Mouse (Mus musculus): ENCODE results near the gene Ccdc157. TPM values are rescaled to one million over a fixed set of nuclear protein-coding genes. Genes with fewer than 3 reads are reported as not detected.
"Not testable (repeated sequence)": the region's sequence is repeated elsewhere in the genome, so short reads cannot be mapped to it uniquely, and the experiment has no call there.

Gene Ccdc157
- polyA plus RNA-seq, 1 experiment from 2014 or later, result 8.5 TPM

- no peaks in the 10 kb centered on the region for H3K9me3 ChIP-seq
- DNase-seq (ENCODE audit: low spot score), result no peak
- peaks cover 73% of the 10 kb centered on the region for H3K36me3 ChIP-seq
- H3K4me3 ChIP-seq, result no peak overlapping the region
- H3K27me3 ChIP-seq (ENCODE audit: insufficient read depth, poor library complexity, severe bottlenecking), result no peaks in the 10 kb centered on the region
- 66% methylated on average over 2 of the region's 2 CpGs for WGBS
- peaks cover 35% of the 10 kb centered on the region for H3K4me1 ChIP-seq (replicated peaks)
- H3K27ac ChIP-seq, result no peak overlapping the region
Observed at GRCm38 (mm10) chr11:4138964-4139363, 21.1 kb downstream of the Ccdc157 start.

DNA sequence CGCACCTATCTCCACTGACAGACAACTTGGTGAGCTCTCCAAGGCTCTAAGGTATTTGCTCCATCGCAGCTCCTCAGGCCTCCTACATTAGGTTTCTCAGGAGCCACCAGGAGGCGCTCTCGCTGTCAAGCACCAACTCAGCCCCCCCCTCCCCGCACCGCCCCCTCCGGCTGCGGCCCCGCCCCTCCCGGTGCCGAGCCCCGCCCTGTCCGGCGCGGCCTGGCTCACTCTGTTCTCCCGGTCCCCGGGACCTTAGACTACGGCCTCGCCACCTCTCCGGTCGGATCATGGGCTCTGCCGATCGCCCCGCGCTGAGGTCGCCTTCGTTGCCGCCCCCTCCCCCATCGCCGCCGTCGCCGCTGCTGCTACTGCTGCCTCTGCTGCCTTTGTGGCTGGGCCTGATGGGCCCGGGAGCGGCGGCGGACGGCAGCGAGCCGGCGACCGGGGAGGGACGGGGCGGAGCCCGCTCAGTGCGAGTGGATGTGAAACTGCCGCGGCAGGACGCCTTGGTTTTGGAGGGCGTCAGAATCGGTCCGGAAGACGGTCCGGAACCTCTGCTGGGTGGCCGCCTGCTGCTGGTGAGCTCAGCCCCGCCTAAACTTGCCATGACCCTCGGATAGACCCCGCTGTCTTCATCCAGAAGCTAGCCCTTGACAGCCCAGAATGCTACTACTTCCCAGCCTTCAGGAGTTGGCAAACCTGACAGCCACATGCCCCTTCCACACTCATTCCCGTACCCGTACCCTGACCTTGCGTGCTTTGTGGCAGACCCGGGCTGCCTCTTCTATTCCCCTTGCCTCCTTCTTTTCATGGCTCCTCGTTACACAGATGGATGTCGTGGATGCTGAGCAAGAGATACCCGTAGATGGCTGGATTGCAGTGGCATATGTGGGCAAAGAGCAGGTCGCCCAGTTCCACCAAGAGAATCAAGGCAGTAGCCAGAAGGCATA is 24.8 kb downstream of the Ccdc157 start, which contains the start of gene Rnf215:
TSS of gene Rnf215 (plus strand) at position 217 of the 950 bp plus-strand sequence.
- Histone ChIP-seq H3K27me3 (ENCODE audit: insufficient read depth, poor library complexity, severe bottlenecking) (no peaks in the 10 kb centered on the region), H3K36me3 (peaks cover 36% of the 10 kb centered on the region), H3K4me3 (peak within 1 kb of the TSS; percentile 92), H3K27ac (peak within 1 kb of the TSS; percentile 98), H3K9me3 (no peaks in the 10 kb centered on the region), H3K4me1 (replicated peaks) (peaks cover 42% of the 10 kb centered on the region)
- 2% methylated on average over 66 of the region's 66 CpGs for WGBS
- peak; percentile 92 for DNase-seq (ENCODE audit: low spot score)

DNA sequence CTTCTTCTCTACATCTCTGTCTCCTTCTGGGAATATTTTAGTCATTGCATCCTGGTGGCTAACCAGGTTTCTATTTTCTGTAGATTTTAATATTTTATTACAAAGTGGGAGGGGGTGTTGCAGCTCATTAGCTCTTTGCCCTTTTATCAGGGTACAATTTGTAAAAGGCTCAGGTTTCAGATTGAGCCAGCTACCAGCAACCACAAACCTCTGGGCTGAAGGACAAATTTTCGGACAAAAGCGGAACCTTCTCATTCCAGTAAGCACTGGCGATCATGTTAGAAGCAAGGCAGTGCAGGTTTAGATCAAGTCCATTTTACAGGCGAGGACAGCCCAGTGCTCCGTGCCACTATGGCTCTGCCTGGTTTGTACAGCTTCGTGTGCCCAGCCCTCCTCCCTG is 25.7 kb downstream of the Ccdc157 start:
- H3K27me3 ChIP-seq (ENCODE audit: insufficient read depth, poor library complexity, severe bottlenecking), result no peaks in the 10 kb centered on the region
- H3K36me3 ChIP-seq, result peaks cover 28% of the 10 kb centered on the region
- WGBS, result 56% methylated on average over 6 of the region's 6 CpGs
- H3K4me3 ChIP-seq, result peak overlapping the region; percentile 92; the same call in 1 of the 2 replicates
- no peaks in the 10 kb centered on the region for H3K9me3 ChIP-seq
- no peak for DNase-seq (ENCODE audit: low spot score)
- peaks cover 42% of the 10 kb centered on the region for H3K4me1 ChIP-seq (replicated peaks)
- no peak overlapping the region for H3K27ac ChIP-seq

DNA sequence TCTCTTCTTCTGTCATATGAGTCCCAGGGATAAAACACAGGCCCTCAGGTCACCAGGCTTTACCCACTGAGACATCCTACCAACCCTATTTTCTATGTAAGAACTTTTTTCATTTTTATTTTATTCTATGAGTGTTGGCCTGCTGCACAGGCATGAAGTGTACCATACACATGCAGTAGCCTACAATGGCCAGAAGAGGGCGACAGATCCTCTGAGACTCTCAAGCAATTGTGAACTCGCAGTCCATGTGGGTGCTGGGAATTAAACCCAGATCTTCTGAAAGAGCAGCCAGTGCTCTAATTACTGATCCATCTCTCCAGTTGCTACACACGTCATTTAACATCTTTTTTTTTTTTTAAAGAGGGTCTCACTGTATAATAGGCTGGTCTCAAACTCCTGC is 26.6 kb downstream of the Ccdc157 start:
- Histone ChIP-seq H3K36me3 (peaks cover 20% of the 10 kb centered on the region), H3K27ac (no peak overlapping the region), H3K4me1 (replicated peaks) (peaks cover 37% of the 10 kb centered on the region), H3K4me3 (no peak overlapping the region), H3K27me3 (ENCODE audit: insufficient read depth, poor library complexity, severe bottlenecking) (no peaks in the 10 kb centered on the region), H3K9me3 (no peaks in the 10 kb centered on the region)
- WGBS, result 57% methylated on average over 3 of the region's 3 CpGs
- DNase-seq (ENCODE audit: low spot score), result no peak

GRCm38 (mm10) chr11:4128461-4128860 is 31.6 kb downstream of the Ccdc157 start:
- WGBS, result 88% methylated on average over 4 of the region's 4 CpGs
- not testable (repeated sequence) for H3K36me3 ChIP-seq; H3K4me1 ChIP-seq (replicated peaks); H3K27me3 ChIP-seq (ENCODE audit: insufficient read depth, poor library complexity, severe bottlenecking); H3K4me3 ChIP-seq; H3K27ac ChIP-seq; DNase-seq (ENCODE audit: low spot score)
- H3K9me3 ChIP-seq, result peaks cover 21% of the 10 kb centered on the region

GRCm38 (mm10) chr11:4127059-4127458 is 33.0 kb downstream of the Ccdc157 start:
- no peak for DNase-seq (ENCODE audit: low spot score)
- no peaks in the 10 kb centered on the region; the same call in 1 of the 2 replicates for H3K27me3 ChIP-seq (ENCODE audit: insufficient read depth, poor library complexity, severe bottlenecking)
- H3K4me1 ChIP-seq (replicated peaks), result peaks cover 7% of the 10 kb centered on the region
- H3K36me3 ChIP-seq, result no peaks in the 10 kb centered on the region
- H3K27ac ChIP-seq, result no peak overlapping the region
- no peak overlapping the region for H3K4me3 ChIP-seq
- peaks cover 21% of the 10 kb centered on the region for H3K9me3 ChIP-seq
- WGBS, result 83% methylated on average over 1 of the region's 1 CpGs

DNA sequence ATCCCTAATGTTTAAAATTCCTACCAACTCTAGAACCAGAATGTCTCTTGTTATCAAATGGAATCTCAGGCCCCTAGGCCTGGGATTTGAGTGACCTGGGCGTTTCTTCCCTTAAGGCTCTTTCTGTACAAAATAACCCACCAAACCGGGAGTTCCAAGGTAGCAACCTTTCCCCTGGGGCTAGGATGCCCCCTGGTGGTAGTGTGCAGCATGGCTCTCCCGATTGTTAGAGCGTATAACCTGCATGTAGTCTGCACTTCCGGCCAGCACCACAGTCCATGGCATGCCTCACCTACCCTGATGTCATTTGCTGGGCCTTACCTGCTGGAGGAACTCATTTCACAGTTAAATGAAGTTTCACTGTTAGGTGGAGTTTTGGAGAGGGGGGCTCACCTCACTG is 36.2 kb downstream of the Ccdc157 start:
- Histone ChIP-seq H3K36me3 (no peaks in the 10 kb centered on the region), H3K27me3 (ENCODE audit: insufficient read depth, poor library complexity, severe bottlenecking) (peaks cover 22% of the 10 kb centered on the region), H3K4me3 (no peak overlapping the region), H3K4me1 (replicated peaks) (peaks cover 1% of the 10 kb centered on the region), H3K27ac (no peak overlapping the region), H3K9me3 (peaks cover 21% of the 10 kb centered on the region)
- WGBS, result 64% methylated on average over 5 of the region's 5 CpGs
- DNase-seq (ENCODE audit: low spot score), result peak; percentile 35

DNA sequence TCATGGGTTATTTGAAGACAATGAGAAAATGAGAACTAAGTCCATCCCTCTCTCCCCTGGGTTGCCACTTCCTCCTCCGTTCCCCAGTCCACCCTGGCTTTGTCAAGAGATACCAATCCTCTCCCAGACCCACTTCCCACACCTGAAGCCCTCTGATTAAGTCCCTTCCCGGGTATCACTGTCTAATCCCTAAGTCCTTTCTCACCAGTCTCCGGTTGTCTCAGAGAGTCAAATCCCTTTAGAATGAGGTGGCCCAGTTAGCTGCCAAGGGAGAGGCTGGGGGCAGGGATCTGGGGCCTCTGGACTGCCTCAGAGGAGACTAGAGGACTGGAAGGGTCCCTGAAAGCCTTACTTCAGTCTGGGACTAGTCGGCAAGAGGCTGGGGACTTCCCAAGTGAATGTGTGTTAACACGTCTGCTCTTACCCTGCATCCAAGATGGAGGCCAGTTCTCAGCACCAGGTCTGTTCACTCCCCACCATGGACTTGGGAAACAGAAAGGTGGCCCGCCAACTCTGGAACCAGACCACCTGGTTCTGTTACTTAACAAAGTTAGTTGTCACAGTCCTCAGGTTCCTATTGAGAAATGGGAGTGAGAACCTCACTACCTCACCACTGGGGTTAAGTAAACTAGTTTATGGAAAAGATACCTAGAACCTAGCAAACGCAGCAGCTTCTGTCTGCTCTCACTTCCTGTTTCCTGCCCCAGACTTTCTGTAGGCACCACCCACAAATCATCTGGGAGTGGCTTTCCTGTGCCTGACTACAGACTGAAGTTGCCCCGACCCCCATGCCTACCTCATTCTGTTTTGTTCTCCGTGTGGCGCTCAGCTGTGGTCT is 37.1 kb downstream of the Ccdc157 start, which contains the start of gene Sec14l2:
TSS of gene Sec14l2 (minus strand) at position 674 of the 838 bp plus-strand sequence.
- H3K4me1 ChIP-seq (replicated peaks), result peaks cover 11% of the 10 kb centered on the region
- H3K27ac ChIP-seq, result no peak within 1 kb of the TSS
- WGBS, result 82% methylated on average over 10 of the region's 10 CpGs
- H3K9me3 ChIP-seq, result peaks cover 21% of the 10 kb centered on the region
- H3K4me3 ChIP-seq, result no peak within 1 kb of the TSS
- peaks cover 30% of the 10 kb centered on the region for H3K27me3 ChIP-seq (ENCODE audit: insufficient read depth, poor library complexity, severe bottlenecking)
- H3K36me3 ChIP-seq, result no peaks in the 10 kb centered on the region
- DNase-seq (ENCODE audit: low spot score), result no peak

GRCm38 (mm10) chr11:4122226-4122625 is 37.9 kb downstream of the Ccdc157 start:
- Histone ChIP-seq H3K27me3 (ENCODE audit: insufficient read depth, poor library complexity, severe bottlenecking) (peaks cover 37% of the 10 kb centered on the region), H3K27ac (no peak overlapping the region), H3K4me1 (replicated peaks) (peaks cover 18% of the 10 kb centered on the region), H3K4me3 (no peak overlapping the region), H3K9me3 (peaks cover 21% of the 10 kb centered on the region), H3K36me3 (no peaks in the 10 kb centered on the region)
- 80% methylated on average over 5 of the region's 5 CpGs for WGBS
- no peak for DNase-seq (ENCODE audit: low spot score)

GRCm38 (mm10) chr11:4121691-4122090 is 38.4 kb downstream of the Ccdc157 start:
- Histone ChIP-seq H3K27me3 (ENCODE audit: insufficient read depth, poor library complexity, severe bottlenecking) (peaks cover 42% of the 10 kb centered on the region), H3K4me3 (no peak overlapping the region), H3K36me3 (no peaks in the 10 kb centered on the region), H3K27ac (no peak overlapping the region), H3K9me3 (peaks cover 16% of the 10 kb centered on the region), H3K4me1 (replicated peaks) (peaks cover 23% of the 10 kb centered on the region)
- WGBS, result 75% methylated on average over 3 of the region's 3 CpGs
- no peak for DNase-seq (ENCODE audit: low spot score)

- Histone ChIP-seq H3K4me3 (no peak overlapping the region), H3K36me3 (no peaks in the 10 kb centered on the region), H3K27ac (no peak overlapping the region), H3K9me3 (no peaks in the 10 kb centered on the region), H3K27me3 (ENCODE audit: insufficient read depth, poor library complexity, severe bottlenecking) (peaks cover 49% of the 10 kb centered on the region), H3K4me1 (replicated peaks) (peaks cover 25% of the 10 kb centered on the region)
- DNase-seq (ENCODE audit: low spot score), result no peak
- 77% methylated on average over 5 of the region's 5 CpGs for WGBS
Observed at GRCm38 (mm10) chr11:4119635-4120034, 40.5 kb downstream of the Ccdc157 start.

DNA sequence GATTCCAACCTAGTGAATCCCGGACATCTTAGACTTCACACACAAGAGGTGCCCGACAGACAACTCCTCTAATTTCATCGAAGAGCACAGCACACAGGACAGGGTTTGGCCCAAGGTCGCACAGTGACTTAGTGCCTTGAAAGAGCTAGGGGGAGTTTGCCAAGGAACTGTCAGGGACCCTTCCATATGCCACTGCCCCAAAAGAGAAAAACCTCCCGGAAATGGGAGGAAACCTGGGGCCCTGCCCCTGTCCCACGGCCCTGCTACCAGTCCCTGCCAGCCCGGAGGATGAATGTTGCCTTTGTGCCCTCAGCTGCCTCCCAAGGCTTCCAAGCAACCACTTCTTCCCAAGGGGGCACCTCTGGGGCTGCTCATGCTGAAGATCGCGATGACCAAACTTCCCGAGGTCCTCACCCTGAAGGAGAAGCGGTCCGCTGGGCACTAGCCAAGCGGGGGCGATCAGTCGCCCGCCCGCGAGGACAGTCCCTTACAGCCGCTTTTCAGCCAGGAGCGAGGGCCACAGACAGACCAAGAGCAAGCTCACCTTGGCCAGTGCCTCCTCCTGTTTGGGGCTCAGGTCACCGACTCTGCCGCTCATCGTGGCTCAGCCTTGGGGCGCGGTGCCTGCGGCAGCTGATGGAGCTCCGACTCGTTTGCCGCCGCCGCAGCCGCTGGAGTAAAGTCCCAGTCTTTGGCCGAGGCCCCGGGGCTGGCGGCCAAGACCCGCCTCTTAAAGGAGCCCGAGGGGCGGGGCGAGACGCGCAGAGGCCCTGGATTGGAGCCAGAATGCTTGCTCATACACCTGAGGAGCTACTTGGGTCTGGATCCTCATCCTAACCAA is 41.8 kb downstream of the Ccdc157 start:
- Histone ChIP-seq H3K27me3 (ENCODE audit: insufficient read depth, poor library complexity, severe bottlenecking) (peaks cover 49% of the 10 kb centered on the region), H3K9me3 (no peaks in the 10 kb centered on the region), H3K4me3 (peak overlapping the region; percentile 74), H3K36me3 (no peaks in the 10 kb centered on the region), H3K27ac (peak overlapping the region; percentile 86), H3K4me1 (replicated peaks) (peaks cover 25% of the 10 kb centered on the region)
- 4% methylated on average over 41 of the region's 41 CpGs for WGBS
- peak; percentile 69 for DNase-seq (ENCODE audit: low spot score)

Data from hindbrain, embryonic 10.5 days (tissue).